Mouse (Mus musculus): Measurements from ENCODE around the gene Tef.

DNA sequence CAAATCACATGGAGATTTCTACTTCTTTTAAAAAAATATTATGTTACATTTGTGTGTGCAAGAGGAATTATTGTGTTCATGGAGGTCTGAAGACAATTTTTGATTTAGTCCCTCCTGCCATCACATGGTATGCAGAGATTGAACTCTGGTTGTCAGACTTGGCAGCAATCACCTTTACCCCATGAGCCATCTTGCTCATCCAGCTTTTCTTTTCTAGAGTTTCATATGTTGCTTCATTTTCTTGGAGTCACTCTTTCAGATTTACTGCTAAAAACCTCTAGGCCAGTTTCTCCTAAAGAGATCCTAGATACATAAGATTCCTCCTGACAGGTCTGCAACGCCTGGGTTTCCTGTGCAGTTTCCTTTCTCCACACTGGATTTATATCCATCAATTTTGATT, 7.3 kb downstream of the Tef start:
- TF ChIP-seq CTCF (conservative IDR thresholded peaks at IDR 0.05; ENCODE audit: low read length) (no peak), NANOG (IDR thresholded peaks at IDR 0.05; ENCODE audit: borderline replicate concordance, low read length) (no peak), POU5F1 (IDR thresholded peaks at IDR 0.05; ENCODE audit: borderline replicate concordance, low read length) (no peak)
